Mouse (Mus musculus) MEL (cell line): ENCODE results near the gene Trp73.

Experiments
- CTCF ChIP-seq, 3 experiments: IDR thresholded peaks in 2 of 3; conservative IDR thresholded peaks in 1 of 3; 2 replicates each; pipeline ENCODE4 v1.5.1; 2011 to 2012; ENCODE audit warnings: low read length in 3 of 3, low read depth in 2 of 3, mild to moderate bottlenecking in 2 of 3, improper control_type of control experiment in 1 of 3, inconsistent platforms in 1 of 3, mixed read lengths in 1 of 3, moderate library complexity in 1 of 3; ENCODE audit not compliant: control insufficient read depth in 1 of 3, insufficient read depth in 1 of 3, poor library complexity in 1 of 3, severe bottlenecking in 1 of 3
- EP300 ChIP-seq, 2 experiments: IDR thresholded peaks; 2 replicates each; pipeline ENCODE4 v1.6.1; 2011; ENCODE audit warnings: improper control_type of control experiment in 2 of 2, low read length in 2 of 2, low read depth in 1 of 2, mild to moderate bottlenecking in 1 of 2
- MAX ChIP-seq: IDR thresholded peaks from 2 replicates; pipeline ENCODE4 v1.6.1; 2011; ENCODE audit warnings: low read length, improper control_type of control experiment
- MEF2A ChIP-seq: IDR thresholded peaks from 2 replicates; pipeline ENCODE4 v1.6.1; 2014; ENCODE audit warnings: low read depth, mild to moderate bottlenecking, inconsistent platforms, low read length, improper control_type of control experiment; ENCODE audit not compliant: poor library complexity, insufficient replicate concordance, severe bottlenecking; ENCODE audit errors: extremely low read depth
- MXI1 ChIP-seq: IDR thresholded peaks from 2 replicates; pipeline ENCODE4 v1.6.1; 2011; ENCODE audit warnings: mild to moderate bottlenecking, low read depth, low read length, improper control_type of control experiment
- MYC ChIP-seq: IDR thresholded peaks from 2 replicates; pipeline ENCODE4 v1.6.1; 2011; ENCODE audit warnings: low read depth, mild to moderate bottlenecking, low read length, improper control_type of control experiment, moderate library complexity
- POLR2AphosphoS2 ChIP-seq: IDR thresholded peaks from 2 replicates; pipeline ENCODE4 v1.6.1; 2011; ENCODE audit warnings: low read length, improper control_type of control experiment
- POLR2AphosphoS5 ChIP-seq: IDR thresholded peaks from 2 replicates; pipeline ENCODE4 v1.6.1; 2012; ENCODE audit warnings: low read depth, borderline replicate concordance, mild to moderate bottlenecking, inconsistent platforms, low read length, moderate library complexity, mixed read lengths
- SIN3A ChIP-seq: IDR thresholded peaks from 2 replicates; pipeline ENCODE4 v1.6.1; 2012; ENCODE audit warnings: low read length, improper control_type of control experiment, inconsistent platforms
- TAL1 ChIP-seq: IDR thresholded peaks from 2 replicates; pipeline ENCODE4 v1.6.1; 2012; ENCODE audit warnings: mild to moderate bottlenecking, inconsistent platforms, low read length, moderate library complexity, mixed read lengths
- USF2 ChIP-seq, 2 experiments: IDR thresholded peaks; 2 replicates each; pipeline ENCODE4 v1.6.1; 2011 to 2012; ENCODE audit warnings: improper control_type of control experiment in 2 of 2, low read length in 2 of 2, borderline replicate concordance in 1 of 2, inconsistent platforms in 1 of 2, low read depth in 1 of 2, mild to moderate bottlenecking in 1 of 2; ENCODE audit not compliant: insufficient read depth in 1 of 2

- TF ChIP-seq CTCF (IDR thresholded peaks at IDR 0.05 in 2 of 3, conservative IDR thresholded peaks at IDR 0.05 in 1 of 3; ENCODE audit: control insufficient read depth in 1 of 3, insufficient read depth in 1 of 3, low read depth in 2 of 3, low read length in 3 of 3, poor library complexity in 1 of 3, severe bottlenecking in 1 of 3) (no peak), USF2 (IDR thresholded peaks at IDR 0.05; ENCODE audit: borderline replicate concordance in 1 of 2, insufficient read depth in 1 of 2, low read depth in 1 of 2, low read length in 2 of 2) (no peak), SIN3A (no peak), TAL1 (no peak), MAX (no peak), POLR2AphosphoS2 (no peak), MYC (no peak), MEF2A (no peak), EP300 (IDR thresholded peaks at IDR 0.05; ENCODE audit: low read depth in 1 of 2, low read length in 2 of 2) (no peak), POLR2AphosphoS5 (no peak), MXI1 (no peak)
Measured at GRCm38 (mm10) chr4:154129950-154130349, 10.1 kb downstream of the Trp73 start.
